Mouse (Mus musculus): ENCODE results near the gene Hmgb4. TPM values are rescaled to one million over a fixed set of nuclear protein-coding genes. Genes with fewer than 3 reads are reported as not detected.

Hmgb4 gene
- polyA plus RNA-seq, 1 experiment: not detected

GRCm38 (mm10) chr4:128259211-128259610, 1.5 kb downstream of the Hmgb4 start:
- DNase-seq: no peak
- Histone ChIP-seq H3K4me1 (replicated peaks; ENCODE audit: control insufficient read depth, insufficient read depth, low read length) (no peaks in the 10 kb centered on the region), H3K27ac (ENCODE audit: control insufficient read depth, insufficient read depth, low read length) (no peak overlapping the region), H3K27me3 (ENCODE audit: control insufficient read depth, insufficient read depth, low read length) (no peaks in the 10 kb centered on the region), H3K36me3 (ENCODE audit: control insufficient read depth, insufficient read depth, low read length) (no peaks in the 10 kb centered on the region), H3K4me3 (ENCODE audit: control insufficient read depth, insufficient read depth, low read length) (no peak overlapping the region)
- TF ChIP-seq CTCF (IDR thresholded peaks at IDR 0.05; ENCODE audit: borderline replicate concordance, control insufficient read depth, extremely low read depth, insufficient read depth, low read length, poor library complexity) (no peak), POLR2A (IDR thresholded peaks at IDR 0.05; ENCODE audit: control insufficient read depth, extremely low read depth, insufficient read depth, low read length, poor library complexity) (no peak)
- WGBS: 86% methylated on average over 5 of the region's 5 CpGs

GRCm38 (mm10) chr4:128248676-128249075, 12.1 kb downstream of the Hmgb4 start:
- H3K4me1 ChIP-seq (replicated peaks; ENCODE audit: control insufficient read depth, insufficient read depth, low read length): no peaks in the 10 kb centered on the region
- no peak overlapping the region for H3K27ac ChIP-seq (ENCODE audit: control insufficient read depth, insufficient read depth, low read length)
- no peak for DNase-seq
- no peaks in the 10 kb centered on the region for H3K27me3 ChIP-seq (ENCODE audit: control insufficient read depth, insufficient read depth, low read length)
- no peak overlapping the region for H3K4me3 ChIP-seq (ENCODE audit: control insufficient read depth, insufficient read depth, low read length)
- TF ChIP-seq CTCF (IDR thresholded peaks at IDR 0.05; ENCODE audit: borderline replicate concordance, control insufficient read depth, extremely low read depth, insufficient read depth, low read length, poor library complexity) (no peak), POLR2A (IDR thresholded peaks at IDR 0.05; ENCODE audit: control insufficient read depth, extremely low read depth, insufficient read depth, low read length, poor library complexity) (no peak)
- no peaks in the 10 kb centered on the region for H3K36me3 ChIP-seq (ENCODE audit: control insufficient read depth, insufficient read depth, low read length)
- 16% methylated on average over 5 of the region's 5 CpGs for WGBS

GRCm38 (mm10) chr4:128245201-128245600, 15.6 kb downstream of the Hmgb4 start:
- DNase-seq: no peak
- Histone ChIP-seq H3K36me3 (ENCODE audit: control insufficient read depth, insufficient read depth, low read length) (no peaks in the 10 kb centered on the region), H3K4me1 (replicated peaks; ENCODE audit: control insufficient read depth, insufficient read depth, low read length) (no peaks in the 10 kb centered on the region), H3K27me3 (ENCODE audit: control insufficient read depth, insufficient read depth, low read length) (no peaks in the 10 kb centered on the region), H3K27ac (ENCODE audit: control insufficient read depth, insufficient read depth, low read length) (no peak overlapping the region), H3K4me3 (ENCODE audit: control insufficient read depth, insufficient read depth, low read length) (no peak overlapping the region)
- TF ChIP-seq CTCF (IDR thresholded peaks at IDR 0.05; ENCODE audit: borderline replicate concordance, control insufficient read depth, extremely low read depth, insufficient read depth, low read length, poor library complexity): no peak
- no peak for TF ChIP-seq POLR2A (IDR thresholded peaks at IDR 0.05; ENCODE audit: control insufficient read depth, extremely low read depth, insufficient read depth, low read length, poor library complexity)
- WGBS: 43% methylated on average over 2 of the region's 2 CpGs

GRCm38 (mm10) chr4:128241854-128242356, 18.9 kb downstream of the Hmgb4 start:
- Histone ChIP-seq H3K4me1 (replicated peaks; ENCODE audit: control insufficient read depth, insufficient read depth, low read length) (no peaks in the 10 kb centered on the region), H3K27ac (ENCODE audit: control insufficient read depth, insufficient read depth, low read length) (no peak overlapping the region), H3K4me3 (ENCODE audit: control insufficient read depth, insufficient read depth, low read length) (no peak overlapping the region), H3K36me3 (ENCODE audit: control insufficient read depth, insufficient read depth, low read length) (no peaks in the 10 kb centered on the region), H3K27me3 (ENCODE audit: control insufficient read depth, insufficient read depth, low read length) (no peaks in the 10 kb centered on the region)
- DNase-seq: no peak
- TF ChIP-seq POLR2A (IDR thresholded peaks at IDR 0.05; ENCODE audit: control insufficient read depth, extremely low read depth, insufficient read depth, low read length, poor library complexity): no peak
- 79% methylated on average over 2 of the region's 2 CpGs for WGBS

- H3K27me3 ChIP-seq (ENCODE audit: control insufficient read depth, insufficient read depth, low read length): no peaks in the 10 kb centered on the region
- no peaks in the 10 kb centered on the region for H3K36me3 ChIP-seq (ENCODE audit: control insufficient read depth, insufficient read depth, low read length)
- DNase-seq: no peak
- H3K4me1 ChIP-seq (replicated peaks; ENCODE audit: control insufficient read depth, insufficient read depth, low read length): no peaks in the 10 kb centered on the region
- 34% methylated on average over 19 of the region's 19 CpGs for WGBS
- TF ChIP-seq CTCF (IDR thresholded peaks at IDR 0.05; ENCODE audit: borderline replicate concordance, control insufficient read depth, extremely low read depth, insufficient read depth, low read length, poor library complexity) (no peak), POLR2A (IDR thresholded peaks at IDR 0.05; ENCODE audit: control insufficient read depth, extremely low read depth, insufficient read depth, low read length, poor library complexity) (no peak)
- no peak overlapping the region for H3K27ac ChIP-seq (ENCODE audit: control insufficient read depth, insufficient read depth, low read length)
- no peak overlapping the region for H3K4me3 ChIP-seq (ENCODE audit: control insufficient read depth, insufficient read depth, low read length)
These were observed 19.5 kb downstream of the Hmgb4 start for GRCm38 (mm10) chr4:128241075-128241853.

GRCm38 (mm10) chr4:128239113-128239512, 21.6 kb downstream of the Hmgb4 start:
- Histone ChIP-seq H3K4me3 (ENCODE audit: control insufficient read depth, insufficient read depth, low read length) (no peak overlapping the region), H3K4me1 (replicated peaks; ENCODE audit: control insufficient read depth, insufficient read depth, low read length) (no peaks in the 10 kb centered on the region), H3K27ac (ENCODE audit: control insufficient read depth, insufficient read depth, low read length) (no peak overlapping the region), H3K36me3 (ENCODE audit: control insufficient read depth, insufficient read depth, low read length) (no peaks in the 10 kb centered on the region), H3K27me3 (ENCODE audit: control insufficient read depth, insufficient read depth, low read length) (no peaks in the 10 kb centered on the region)
- DNase-seq: no peak
- WGBS: 51% methylated on average over 1 of the region's 1 CpGs
- TF ChIP-seq CTCF (IDR thresholded peaks at IDR 0.05; ENCODE audit: borderline replicate concordance, control insufficient read depth, extremely low read depth, insufficient read depth, low read length, poor library complexity) (no peak), POLR2A (IDR thresholded peaks at IDR 0.05; ENCODE audit: control insufficient read depth, extremely low read depth, insufficient read depth, low read length, poor library complexity) (no peak)
